Mouse (Mus musculus): ENCODE data around the gene Rbfox1. TPM values are rescaled to one million over a fixed set of nuclear protein-coding genes. Genes with fewer than 3 reads are reported as not detected.
A peak's percentile ranks its signal among the peaks of the same experiment; 100 is the strongest.

The Rbfox1 gene
- polyA plus RNA-seq, 1 experiment from 2014 or later = 3.3 TPM

- Histone ChIP-seq H3K27me3 (ENCODE audit: insufficient read depth, low read length) (no peaks in the 10 kb centered on the region), H3K9ac (ENCODE audit: low read depth, low read length) (no peak overlapping the region), H3K4me1 (replicated peaks; ENCODE audit: insufficient read depth, low read length) (no peaks in the 10 kb centered on the region), H3K4me2 (ENCODE audit: low read length) (no peak overlapping the region), H3K4me3 (replicated peaks; ENCODE audit: low read depth, low read length) (no peak overlapping the region), H3K36me3 (ENCODE audit: insufficient read depth, low read length) (no peaks in the 10 kb centered on the region), H3K9me3 (replicated peaks; ENCODE audit: low read length) (no peaks in the 10 kb centered on the region), H3K27ac (no peak overlapping the region)
- no peak for DNase-seq (ENCODE audit: low spot score)
- no peak for ATAC-seq (replicated peaks; ENCODE audit: low FRiP score, low read depth)
- WGBS = 68% methylated on average over 5 of the region's 5 CpGs
- no peak for TF ChIP-seq CTCF (IDR thresholded peaks at IDR 0.05; ENCODE audit: low read depth)
Observed at GRCm38 (mm10) chr16:6300112-6300511, 415.0 kb downstream of the Rbfox1 start.

GRCm38 (mm10) chr16:6303082-6303481 is 417.9 kb downstream of the Rbfox1 start:
- DNase-seq (ENCODE audit: low spot score) (no peak), ATAC-seq (replicated peaks; ENCODE audit: low FRiP score, low read depth) (no peak)
- no peak overlapping the region for H3K4me3 ChIP-seq (replicated peaks; ENCODE audit: low read depth, low read length)
- no peak for TF ChIP-seq CTCF (IDR thresholded peaks at IDR 0.05; ENCODE audit: low read depth)
- no peak overlapping the region for H3K27ac ChIP-seq
- H3K4me1 ChIP-seq (replicated peaks; ENCODE audit: insufficient read depth, low read length) = no peaks in the 10 kb centered on the region
- H3K36me3 ChIP-seq (ENCODE audit: insufficient read depth, low read length) = no peaks in the 10 kb centered on the region
- no peak overlapping the region for H3K4me2 ChIP-seq (ENCODE audit: low read length)
- no peak overlapping the region for H3K9ac ChIP-seq (ENCODE audit: low read depth, low read length)
- WGBS = 82% methylated on average over 1 of the region's 1 CpGs
- H3K27me3 ChIP-seq (ENCODE audit: insufficient read depth, low read length) = no peaks in the 10 kb centered on the region
- no peaks in the 10 kb centered on the region for H3K9me3 ChIP-seq (replicated peaks; ENCODE audit: low read length)

GRCm38 (mm10) chr16:6309940-6310339 is 424.8 kb downstream of the Rbfox1 start:
- TF ChIP-seq CTCF (IDR thresholded peaks at IDR 0.05; ENCODE audit: low read depth) = no peak
- no peak overlapping the region for H3K27ac ChIP-seq
- H3K9me3 ChIP-seq (replicated peaks; ENCODE audit: low read length) = no peaks in the 10 kb centered on the region
- no peak overlapping the region for H3K9ac ChIP-seq (ENCODE audit: low read depth, low read length)
- ATAC-seq (replicated peaks; ENCODE audit: low FRiP score, low read depth) (no peak), DNase-seq (ENCODE audit: low spot score) (no peak)
- no peaks in the 10 kb centered on the region for H3K27me3 ChIP-seq (ENCODE audit: insufficient read depth, low read length)
- H3K4me3 ChIP-seq (replicated peaks; ENCODE audit: low read depth, low read length) = no peak overlapping the region
- no peaks in the 10 kb centered on the region for H3K4me1 ChIP-seq (replicated peaks; ENCODE audit: insufficient read depth, low read length)
- no peaks in the 10 kb centered on the region for H3K36me3 ChIP-seq (ENCODE audit: insufficient read depth, low read length)
- no peak overlapping the region for H3K4me2 ChIP-seq (ENCODE audit: low read length)

GRCm38 (mm10) chr16:6310744-6311678 is 425.9 kb downstream of the Rbfox1 start:
- Histone ChIP-seq H3K4me3 (replicated peaks; ENCODE audit: low read depth, low read length) (no peak overlapping the region), H3K9me3 (replicated peaks; ENCODE audit: low read length) (no peaks in the 10 kb centered on the region), H3K9ac (ENCODE audit: low read depth, low read length) (no peak overlapping the region), H3K4me2 (ENCODE audit: low read length) (no peak overlapping the region), H3K36me3 (ENCODE audit: insufficient read depth, low read length) (no peaks in the 10 kb centered on the region), H3K4me1 (replicated peaks; ENCODE audit: insufficient read depth, low read length) (no peaks in the 10 kb centered on the region), H3K27ac (no peak overlapping the region), H3K27me3 (ENCODE audit: insufficient read depth, low read length) (no peaks in the 10 kb centered on the region)
- DNase-seq (ENCODE audit: low spot score) (no peak), ATAC-seq (replicated peaks; ENCODE audit: low FRiP score, low read depth) (no peak)
- WGBS = 75% methylated on average over 18 of the region's 18 CpGs
- no peak for TF ChIP-seq CTCF (IDR thresholded peaks at IDR 0.05; ENCODE audit: low read depth)

GRCm38 (mm10) chr16:6313689-6314088 is 428.5 kb downstream of the Rbfox1 start:
- no peak for ATAC-seq (replicated peaks; ENCODE audit: low FRiP score, low read depth)
- DNase-seq (ENCODE audit: low spot score) = peak; percentile 18
- WGBS = 46% methylated on average over 6 of the region's 6 CpGs
- Histone ChIP-seq H3K36me3 (ENCODE audit: insufficient read depth, low read length) (no peaks in the 10 kb centered on the region), H3K4me2 (ENCODE audit: low read length) (no peak overlapping the region), H3K27me3 (ENCODE audit: insufficient read depth, low read length) (no peaks in the 10 kb centered on the region), H3K9me3 (replicated peaks; ENCODE audit: low read length) (no peaks in the 10 kb centered on the region), H3K27ac (no peak overlapping the region), H3K4me1 (replicated peaks; ENCODE audit: insufficient read depth, low read length) (no peaks in the 10 kb centered on the region), H3K9ac (ENCODE audit: low read depth, low read length) (no peak overlapping the region), H3K4me3 (replicated peaks; ENCODE audit: low read depth, low read length) (no peak overlapping the region)
- TF ChIP-seq CTCF (IDR thresholded peaks at IDR 0.05; ENCODE audit: low read depth) = no peak

- H3K4me3 ChIP-seq (replicated peaks; ENCODE audit: low read depth, low read length) = no peak overlapping the region
- no peaks in the 10 kb centered on the region for H3K9me3 ChIP-seq (replicated peaks; ENCODE audit: low read length)
- H3K36me3 ChIP-seq (ENCODE audit: insufficient read depth, low read length) = no peaks in the 10 kb centered on the region
- H3K27me3 ChIP-seq (ENCODE audit: insufficient read depth, low read length) = no peaks in the 10 kb centered on the region
- DNase-seq (ENCODE audit: low spot score) (no peak), ATAC-seq (replicated peaks; ENCODE audit: low FRiP score, low read depth) (no peak)
- no peak overlapping the region for H3K4me2 ChIP-seq (ENCODE audit: low read length)
- no peaks in the 10 kb centered on the region for H3K4me1 ChIP-seq (replicated peaks; ENCODE audit: insufficient read depth, low read length)
- no peak for TF ChIP-seq CTCF (IDR thresholded peaks at IDR 0.05; ENCODE audit: low read depth)
- no peak overlapping the region for H3K27ac ChIP-seq
- no peak overlapping the region for H3K9ac ChIP-seq (ENCODE audit: low read depth, low read length)
- 37% methylated on average over 1 of the region's 1 CpGs for WGBS
Observed at GRCm38 (mm10) chr16:6324832-6325231, 439.7 kb downstream of the Rbfox1 start.

All from kidney, postnatal 0 days (tissue).